Mouse (Mus musculus): ENCODE measurements around the gene C77080.

Gene C77080

GRCm38 (mm10) chr4:129237843-129238441 lies 23.3 kb downstream of the C77080 start:
- peak in 1 of 2 experiments; percentile 52 for DNase-seq

GRCm38 (mm10) chr4:129236236-129236813 lies 24.9 kb downstream of the C77080 start:
- no peak for DNase-seq

- no peak for DNase-seq
These were observed 26.1 kb downstream of the C77080 start for GRCm38 (mm10) chr4:129235147-129235546.

- DNase-seq: peak; percentile 40 to 54
These were observed 26.7 kb downstream of the C77080 start for GRCm38 (mm10) chr4:129234488-129234887.

GRCm38 (mm10) chr4:129232561-129233360 lies 28.4 kb downstream of the C77080 start:
- no peak for DNase-seq

GRCm38 (mm10) chr4:129231594-129232450 lies 29.4 kb downstream of the C77080 start:
- peak; percentile 65 to 76 for DNase-seq

GRCm38 (mm10) chr4:129230926-129231325 lies 30.3 kb downstream of the C77080 start:
- no peak for DNase-seq

- peak in 1 of 2 experiments; percentile 46 for DNase-seq
These were observed 33.2 kb downstream of the C77080 start for GRCm38 (mm10) chr4:129227985-129228381.

- DNase-seq: peak; percentile 51 to 74
These were observed 33.8 kb downstream of the C77080 start for GRCm38 (mm10) chr4:129227170-129227984.

GRCm38 (mm10) chr4:129226441-129226963 lies 34.7 kb downstream of the C77080 start:
- peak; percentile 69 to 80 for DNase-seq

- no peak for DNase-seq
These were observed 35.9 kb downstream of the C77080 start for GRCm38 (mm10) chr4:129225315-129225714.

- no peak for DNase-seq
These were observed 37.6 kb downstream of the C77080 start for GRCm38 (mm10) chr4:129223421-129224281.

- no peak for DNase-seq
These were observed 38.9 kb downstream of the C77080 start for GRCm38 (mm10) chr4:129222019-129222925.

GRCm38 (mm10) chr4:129221097-129222010 lies 39.9 kb downstream of the C77080 start:
- no peak for DNase-seq

GRCm38 (mm10) chr4:129220376-129221089 lies 40.7 kb downstream of the C77080 start:
- DNase-seq: no peak

- no peak for DNase-seq
These were observed 42.0 kb downstream of the C77080 start for GRCm38 (mm10) chr4:129219198-129219597.

GRCm38 (mm10) chr4:129218569-129219175 lies 42.5 kb downstream of the C77080 start:
- DNase-seq: no peak
